Mouse (Mus musculus): ENCODE data around the gene Ntrk3.

Ntrk3 gene

GRCm38 (mm10) chr7:78221668-78222067, 516.1 kb downstream of the Ntrk3 start:
- DNase-seq (ENCODE audit: low spot score in 2 of 2), result no peak

GRCm38 (mm10) chr7:78220949-78221348, 516.9 kb downstream of the Ntrk3 start:
- no peak for DNase-seq (ENCODE audit: low spot score in 2 of 2)

DNA sequence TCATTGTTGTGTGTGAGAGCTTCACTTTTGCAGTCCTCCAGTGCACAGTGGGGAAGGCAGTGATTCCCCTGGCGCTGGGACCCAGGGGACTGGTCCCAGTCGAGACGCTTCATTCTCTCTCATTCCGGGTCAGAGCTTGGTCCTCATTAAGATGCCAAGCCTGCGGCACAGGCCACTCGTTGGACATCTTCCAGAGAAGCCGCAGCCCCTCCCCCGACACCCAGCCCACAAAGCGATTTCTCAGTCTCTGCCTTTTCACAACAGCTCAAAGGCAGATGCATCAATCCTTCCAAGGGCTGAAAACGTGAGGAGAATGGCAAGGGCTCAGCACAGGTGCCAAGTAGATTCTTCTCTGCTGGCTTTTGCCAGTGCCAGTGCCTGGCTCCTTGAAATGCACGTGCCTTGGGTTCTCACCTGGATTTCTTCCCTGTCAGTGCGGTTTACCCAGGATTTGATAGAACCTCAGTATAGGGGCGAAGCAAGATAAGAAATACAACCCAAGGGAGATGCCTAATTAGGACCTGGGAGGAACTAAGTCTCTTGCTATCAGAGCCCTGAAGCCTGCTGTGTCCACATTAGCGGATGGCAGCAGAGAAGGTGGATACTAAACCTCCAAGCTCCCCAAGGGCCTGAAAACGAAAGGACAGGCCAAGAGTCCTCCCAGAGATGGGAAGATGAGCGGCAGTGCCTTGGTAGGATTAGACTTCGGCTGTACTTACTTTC, 546.7 kb downstream of the Ntrk3 start:
- DNase-seq (ENCODE audit: low spot score in 2 of 2), result no peak

DNA sequence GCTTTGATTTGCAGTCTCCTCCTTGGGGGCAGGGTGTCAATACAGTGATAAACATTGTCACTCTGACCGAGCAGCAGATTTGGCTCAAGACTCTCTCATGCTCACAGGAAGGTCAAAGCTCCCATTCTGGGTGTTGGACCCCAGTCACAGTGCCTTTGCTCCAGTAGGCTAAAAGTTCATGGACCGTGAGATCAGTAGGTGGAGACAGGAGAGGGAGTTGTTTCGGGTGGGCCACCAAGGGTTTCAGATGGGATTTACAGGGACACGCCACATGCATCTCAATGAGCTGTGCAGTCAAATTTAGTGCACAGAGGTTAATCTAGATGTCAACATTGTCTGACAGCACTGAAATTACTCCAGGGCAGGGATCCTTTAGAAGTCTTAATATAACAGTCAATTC, 552.2 kb downstream of the Ntrk3 start:
- no peak for DNase-seq (ENCODE audit: low spot score in 2 of 2)

DNA sequence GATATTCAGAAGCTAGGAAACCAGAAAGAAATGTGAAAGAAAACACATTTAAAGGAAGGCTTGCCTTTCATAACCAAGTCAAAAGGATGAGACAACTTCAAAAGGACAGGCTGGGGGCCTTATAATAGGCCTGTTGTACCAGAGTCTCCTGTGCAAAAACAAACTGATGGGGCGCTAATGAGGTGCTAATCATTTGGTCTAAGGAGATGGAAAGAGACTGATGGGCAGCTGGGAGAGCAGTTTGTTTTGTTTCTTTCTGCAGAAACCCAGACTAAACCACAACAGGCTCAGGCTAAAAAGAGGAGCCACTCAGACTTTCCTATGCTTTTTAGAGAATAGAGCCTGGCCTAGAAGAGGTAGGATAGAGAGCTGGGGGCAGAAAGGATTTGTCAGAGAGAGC, 554.4 kb downstream of the Ntrk3 start:
- DNase-seq (ENCODE audit: low spot score in 2 of 2), result no peak

- DNase-seq (ENCODE audit: low spot score in 2 of 2), result no peak
These were observed 557.7 kb downstream of the Ntrk3 start for GRCm38 (mm10) chr7:78179996-78180665.

DNA sequence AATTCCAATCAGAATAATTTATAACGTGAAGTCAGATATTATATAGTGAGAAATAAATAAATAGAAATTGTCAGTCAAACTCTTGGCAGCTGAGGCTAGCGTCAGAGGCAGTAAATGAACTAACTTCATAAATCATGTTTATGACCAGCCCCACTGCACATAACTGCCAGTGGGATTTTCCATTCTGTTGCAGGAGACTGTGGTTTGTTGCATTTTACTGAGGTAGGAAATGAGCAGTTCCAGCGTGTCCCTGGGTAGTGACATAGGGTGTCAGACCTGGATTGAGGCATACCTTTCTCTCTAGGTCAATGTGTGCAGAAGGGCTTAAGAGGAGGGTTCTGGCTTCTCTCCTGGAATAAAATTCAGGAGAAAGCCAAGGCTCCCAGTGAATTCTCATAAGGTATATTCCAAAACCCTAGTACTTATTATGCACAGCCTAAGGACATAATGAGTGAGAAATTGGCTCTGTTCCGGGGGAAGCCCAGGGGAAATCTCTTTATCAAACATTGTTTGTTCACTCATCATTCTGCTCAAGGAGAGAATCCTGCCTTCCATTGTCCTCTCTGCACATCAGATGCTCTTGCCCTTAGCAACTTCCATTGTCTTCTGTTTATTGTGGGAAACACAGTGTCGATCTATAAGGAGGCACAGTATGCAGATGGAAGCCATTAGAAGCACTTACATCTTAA, 565.4 kb downstream of the Ntrk3 start:
- no peak for DNase-seq (ENCODE audit: low spot score in 2 of 2)

GRCm38 (mm10) chr7:78165466-78165865, 572.3 kb downstream of the Ntrk3 start:
- DNase-seq (ENCODE audit: low spot score in 2 of 2), result no peak

DNA sequence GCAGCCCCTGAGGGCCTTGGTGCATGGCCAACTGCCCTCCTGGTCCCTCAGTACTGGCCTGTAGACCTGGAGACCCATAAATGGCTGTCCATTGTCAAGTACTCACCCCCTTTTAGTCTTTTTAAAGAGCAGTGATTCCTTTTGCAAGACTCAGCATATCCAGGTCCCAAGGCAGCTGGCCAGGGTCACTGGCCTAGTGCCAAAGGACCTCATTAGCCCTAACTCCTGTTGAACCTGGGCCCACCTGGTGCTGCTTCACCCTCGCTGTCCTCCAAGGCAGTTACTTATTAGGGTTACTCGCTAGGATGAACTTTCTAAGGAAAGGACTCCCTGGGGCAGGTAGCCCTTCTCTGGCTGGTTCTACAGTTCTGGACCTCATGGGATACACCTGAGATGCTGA, 579.9 kb downstream of the Ntrk3 start:
- no peak for DNase-seq (ENCODE audit: low spot score in 2 of 2)

- DNase-seq (ENCODE audit: low spot score in 2 of 2), result no peak
These were observed 592.6 kb downstream of the Ntrk3 start for GRCm38 (mm10) chr7:78145251-78145650.

DNA sequence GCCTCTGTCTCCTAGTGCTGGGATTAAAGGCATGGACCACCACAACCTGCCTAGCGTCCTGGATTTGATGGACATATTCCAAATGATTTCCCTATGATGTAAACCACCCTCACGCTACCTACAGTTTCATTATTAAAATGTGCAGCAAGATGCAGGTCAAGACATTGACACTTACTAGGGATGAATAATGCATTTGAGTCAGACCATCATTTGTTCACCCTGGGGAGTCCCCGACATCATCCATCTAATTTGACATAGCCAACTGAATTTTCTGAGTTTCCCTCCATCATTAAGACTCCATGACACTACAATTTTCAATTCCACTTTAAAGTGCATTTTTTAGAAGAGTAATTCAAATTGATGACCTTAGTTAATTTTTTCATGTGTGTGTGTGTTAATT, 593.0 kb downstream of the Ntrk3 start:
- DNase-seq (ENCODE audit: low spot score in 2 of 2), result no peak

DNA sequence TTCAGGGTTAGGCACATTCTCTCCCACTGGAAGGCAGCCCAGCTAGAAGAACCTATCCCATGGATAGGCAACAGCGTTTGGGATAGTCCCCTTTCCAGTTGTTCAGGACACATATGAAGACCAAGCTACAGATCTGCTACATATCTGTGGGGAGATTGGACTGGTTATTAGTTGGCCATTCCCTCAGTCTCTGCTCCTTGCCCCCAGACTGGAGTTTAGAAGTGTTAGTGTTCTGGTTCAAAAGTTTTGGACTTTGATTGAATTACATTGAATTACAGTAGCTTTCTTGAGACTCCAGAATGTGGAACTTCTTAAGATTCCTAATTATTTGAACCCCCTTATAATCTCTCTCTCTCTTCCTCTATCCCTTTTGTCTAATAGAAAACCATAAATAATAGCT, 607.8 kb downstream of the Ntrk3 start:
- DNase-seq (ENCODE audit: low spot score in 2 of 2), result no peak
